ENCODE assay signal across 9 mouse cellular contexts in the genomic region with DNA sequence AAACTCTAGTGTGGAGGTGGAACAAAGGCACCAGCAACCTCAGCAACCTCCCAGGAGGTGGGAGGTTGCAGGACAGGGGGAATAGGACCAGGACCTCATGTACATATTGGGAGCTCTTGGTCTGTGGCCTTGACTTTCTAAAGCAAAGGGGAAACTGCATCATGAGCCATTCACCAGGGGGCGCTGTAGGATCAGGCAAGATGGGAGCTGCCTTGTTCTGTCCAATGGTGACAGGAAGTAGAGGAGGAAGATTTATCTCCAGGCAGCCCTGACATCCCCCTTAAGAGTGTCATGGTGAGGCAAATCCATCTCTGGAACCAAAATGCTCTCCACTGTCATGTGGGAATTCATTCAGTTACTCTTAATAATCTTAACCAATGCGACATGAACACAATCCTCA. TPM values are rescaled to one million over a fixed set of nuclear protein-coding genes. Genes with fewer than 3 reads are reported as not detected.
DNase-seq lines count a peak whose midpoint lies in the region; ATAC-seq and TF ChIP-seq lines count a peak whose summit lies in the region.
"Had no signal": no experiment of that assay in that cellular context is flagged by ENCODE, and none has a peak within 500 bp of the region (broad histone marks: within the 10 kb centered on the region; RNA-seq: fewer than 3 reads in every experiment).

No protein-coding gene starts in this region.

- WGBS in liver, embryonic 14.5 days (ENCODE audit: insufficient replicate concordance) = 42% methylated on average over 2 of the region's 2 CpGs
- WGBS in neural tube, embryonic 12.5 days = 46% methylated on average over 2 of the region's 2 CpGs

- no peak overlapping the region for H3K4me3 ChIP-seq in liver, embryonic 14.5 days (ENCODE audit: insufficient read depth in 1 of 2, low read depth in 2 of 2, low read length in 2 of 2)
- no peak overlapping the region for H3K4me3 ChIP-seq in neural tube, embryonic 12.5 days
- H3K4me3 ChIP-seq: embryonic facial prominence, embryonic 13.5 days had no signal

- no peak overlapping the region for H3K9ac ChIP-seq in liver, embryonic 14.5 days (replicated peaks)
- H3K9ac ChIP-seq in neural tube, embryonic 12.5 days = no peak overlapping the region
- H3K9ac ChIP-seq: embryonic facial prominence, embryonic 13.5 days had no signal

- H3K9me3 ChIP-seq in liver, embryonic 14.5 days (ENCODE audit: control insufficient read depth, low read length) = no peaks in the 10 kb centered on the region
- no peaks in the 10 kb centered on the region for H3K9me3 ChIP-seq in neural tube, embryonic 12.5 days
- H3K9me3 ChIP-seq: embryonic facial prominence, embryonic 13.5 days had no signal

- no peak overlapping the region for H3K4me2 ChIP-seq in liver, embryonic 14.5 days (ENCODE audit: low read depth)
- H3K4me2 ChIP-seq in neural tube, embryonic 12.5 days (replicated peaks) = no peak overlapping the region
- H3K4me2 ChIP-seq: embryonic facial prominence, embryonic 13.5 days had no signal

- peaks cover 57% of the 10 kb centered on the region for H3K36me3 ChIP-seq in liver, embryonic 14.5 days (replicated peaks; ENCODE audit: control insufficient read depth, insufficient read depth, low read depth)
- H3K36me3 ChIP-seq in neural tube, embryonic 12.5 days = peaks cover 15% of the 10 kb centered on the region

- peak; percentile 42; the same call in 1 of the 2 replicates for ATAC-seq in liver, embryonic 14.5 days (ENCODE audit: insufficient read depth)
- ATAC-seq in neural tube, embryonic 12.5 days (ENCODE audit: low FRiP score, low read depth) = peak; percentile 65

- no peaks in the 10 kb centered on the region for H3K27me3 ChIP-seq in liver, embryonic 14.5 days (ENCODE audit: control insufficient read depth, insufficient read depth, low read length)
- H3K27me3 ChIP-seq in neural tube, embryonic 12.5 days (replicated peaks) = no peaks in the 10 kb centered on the region
- H3K27me3 ChIP-seq: embryonic facial prominence, embryonic 13.5 days had no signal

- 0 out of 2 replicates have a peak, but pooled peaks have one; percentile 31 for TF ChIP-seq EP300 in liver, embryonic 14.5 days (IDR thresholded peaks at IDR 0.05; ENCODE audit: low read depth)

- TF ChIP-seq CTCF in liver, embryonic 14.5 days (IDR thresholded peaks at IDR 0.05; ENCODE audit: low read depth) = peak; percentile 96

- peak; percentile 69 for DNase-seq in A20 (ENCODE audit: low read depth, low spot score)
- peak; percentile 92 for DNase-seq in adrenal gland, postnatal 10 days
- DNase-seq in embryo, embryonic 11.5 days (ENCODE audit: low read depth, low spot score) = peak; percentile 61
- DNase-seq in heart, adult 8-10 months (ENCODE audit: low spot score) = peak; percentile 84
- DNase-seq in kidney, postnatal 10 days = peak; percentile 92
- peak; percentile 64 to 70 (median 67) for DNase-seq in liver, embryonic 14.5 days (ENCODE audit: low read depth in 3 of 3, low spot score in 3 of 3)
- peak; percentile 38 for DNase-seq in telencephalon, adult 2 months (ENCODE audit: low read depth, low spot score)

- no peak overlapping the region for H3K27ac ChIP-seq in liver, embryonic 14.5 days
- H3K27ac ChIP-seq in neural tube, embryonic 12.5 days = no peak overlapping the region
- H3K27ac ChIP-seq: embryonic facial prominence, embryonic 13.5 days had no signal

- no peaks in the 10 kb centered on the region for H3K4me1 ChIP-seq in liver, embryonic 14.5 days (replicated peaks; ENCODE audit: control insufficient read depth in 2 of 2, insufficient read depth in 2 of 2, low read length in 1 of 2)
- no peaks in the 10 kb centered on the region for H3K4me1 ChIP-seq in neural tube, embryonic 12.5 days

RNA-seq across cellular contexts. Expression of gene Adamts7, which starts 43.6 kb away (rescaled TPM):
- 10 to 100 TPM in 1 of 2 experiments, 1 to 10 TPM in 1; 8.4 to 10.7 TPM for total RNA-seq in adrenal gland, postnatal 10 days (2021)
- total RNA-seq in heart, adult 8-10 months (2022) = 10 to 100 TPM; 11.2 to 18.0 (median 12.8) TPM
- polyA plus RNA-seq in liver, embryonic 14.5 days (2012; rRNA removed) = 0.64 and 0.91 TPM in 2 replicates
- polyA plus RNA-seq in liver, embryonic 14.5 days (2014; fragmentation: Nextera tagmentation; extraction: Ambion mirVana) = 0.40 and 0.47 TPM in 2 replicates
- polyA plus RNA-seq in neural tube, embryonic 12.5 days (2016; fragmentation: Nextera tagmentation; extraction: Ambion mirVana) = 19.0 and 19.1 TPM in 2 replicates

Comparison
In these comparisons a context has a peak if more than half of its experiments do, and no peak if none do; other contexts are left out.
1. DNase-seq: peak in every context shown above with its lines; median percentile 92 in adrenal gland, postnatal 10 days; 92 in kidney, postnatal 10 days; 84 in heart, adult 8-10 months; 69 in A20; 67 in liver, embryonic 14.5 days; 61 in embryo, embryonic 11.5 days; 38 in telencephalon, adult 2 months.